Mouse (Mus musculus) spleen, postnatal 36 days (tissue): Measurements from ENCODE around the gene Sipa1l1.

Source experiments
- DNase-seq, 2 experiments: peaks; one replicate each; pipeline ENCODE4 v3.0.0; 2022; ENCODE audit warnings: low spot score in 2 of 2, mixed read lengths in 1 of 2

Sipa1l1 gene

DNA sequence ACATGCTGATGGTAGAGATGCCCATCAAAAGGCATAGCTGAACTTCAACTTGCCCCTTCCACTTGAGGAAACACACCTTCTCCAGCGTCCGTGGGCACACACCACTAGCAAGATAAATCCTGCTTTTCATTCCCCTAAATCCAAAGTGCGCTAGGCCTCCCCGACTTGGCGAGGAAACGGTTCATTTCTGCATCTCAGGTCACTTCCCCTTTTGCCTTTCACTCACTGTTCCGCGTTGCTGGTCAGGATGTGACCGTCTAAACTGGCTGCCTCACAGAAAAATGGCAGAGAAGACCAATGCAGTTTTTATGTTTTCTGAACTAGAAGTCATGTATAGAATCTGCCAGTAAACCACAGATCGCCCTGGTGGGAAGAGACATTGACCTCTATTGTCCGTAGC, 256.7 kb downstream of the Sipa1l1 start:
- peak in 1 of 2 experiments; percentile 17 for DNase-seq

DNA sequence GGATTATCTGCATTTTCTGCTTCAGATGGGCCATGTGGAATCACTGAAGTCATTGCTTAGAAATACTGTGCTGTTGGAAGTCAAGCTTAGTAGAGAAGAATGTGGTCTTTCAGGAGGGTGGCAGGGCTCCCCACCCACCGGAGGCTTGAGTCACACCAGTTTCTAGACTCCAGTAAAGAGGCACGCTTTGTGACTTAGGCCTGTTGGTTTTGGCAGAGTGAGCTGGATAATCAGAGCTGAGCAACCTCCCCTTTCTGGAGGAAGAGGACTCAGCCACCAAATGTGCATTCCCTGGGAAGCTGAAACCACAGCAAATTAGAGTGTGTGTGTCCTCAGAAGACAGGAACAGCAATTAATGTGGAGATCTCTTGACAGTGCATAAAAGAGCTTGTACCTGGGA, 258.3 kb downstream of the Sipa1l1 start:
- DNase-seq: no peak

DNA sequence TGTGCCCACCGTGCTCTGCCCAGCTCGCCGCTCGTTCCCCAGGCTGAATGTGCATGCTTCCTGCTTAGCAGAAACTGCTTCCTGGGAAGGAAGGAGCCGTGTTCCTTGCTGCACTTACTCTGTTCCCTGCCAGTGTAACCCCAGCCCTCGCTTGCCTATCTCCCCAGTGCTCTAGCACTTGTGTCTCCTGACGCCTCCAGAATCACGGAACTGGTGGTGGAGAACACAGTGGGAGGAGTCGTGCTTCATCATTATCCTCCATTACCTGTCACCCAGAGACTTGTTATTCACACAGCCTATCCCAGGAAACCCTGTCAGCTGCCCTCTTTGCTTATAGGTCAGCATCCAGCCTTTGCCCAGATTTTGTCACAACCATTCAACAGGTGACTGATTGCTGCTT, 259.3 kb downstream of the Sipa1l1 start:
- DNase-seq: no peak

DNA sequence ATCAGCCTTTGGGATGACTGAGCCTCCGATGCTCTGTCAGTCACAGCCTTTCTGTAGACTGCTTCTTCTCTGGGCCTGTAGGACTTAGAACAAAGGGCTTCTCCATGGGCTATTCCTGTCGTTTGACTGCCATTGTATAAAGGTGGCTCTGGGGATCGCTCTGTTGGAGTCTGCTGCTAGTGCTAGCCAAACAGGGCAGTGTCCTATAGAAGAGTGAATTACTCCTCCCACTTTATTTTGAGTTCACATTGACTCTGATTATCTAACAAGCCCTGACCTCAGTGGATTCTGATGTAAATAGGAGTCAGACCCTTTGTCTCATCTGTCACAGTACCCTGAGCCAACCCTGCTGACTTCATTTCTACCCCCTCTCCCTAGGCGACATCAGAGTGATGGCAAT, 264.2 kb downstream of the Sipa1l1 start:
- DNase-seq: no peak

DNA sequence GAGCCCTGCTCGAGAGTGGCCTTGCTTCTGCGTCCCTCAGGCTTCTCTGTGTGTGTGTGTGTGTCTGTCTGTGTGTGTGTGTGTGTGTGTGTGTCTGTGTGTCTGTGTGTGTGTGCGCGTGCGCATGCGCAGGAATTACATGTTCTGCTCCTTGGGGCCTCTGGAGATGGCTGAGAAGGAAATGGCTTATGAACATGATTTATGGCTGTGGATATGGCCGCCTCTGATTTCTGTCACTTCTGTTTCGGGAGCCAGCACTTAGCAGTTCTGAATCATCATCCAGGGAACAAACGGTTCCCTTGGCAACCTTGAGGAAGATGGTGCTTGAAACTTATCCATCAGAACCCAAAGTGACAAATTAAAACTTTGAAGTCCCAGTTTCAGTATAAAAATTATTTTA, 265.5 kb downstream of the Sipa1l1 start:
- DNase-seq: no peak

DNA sequence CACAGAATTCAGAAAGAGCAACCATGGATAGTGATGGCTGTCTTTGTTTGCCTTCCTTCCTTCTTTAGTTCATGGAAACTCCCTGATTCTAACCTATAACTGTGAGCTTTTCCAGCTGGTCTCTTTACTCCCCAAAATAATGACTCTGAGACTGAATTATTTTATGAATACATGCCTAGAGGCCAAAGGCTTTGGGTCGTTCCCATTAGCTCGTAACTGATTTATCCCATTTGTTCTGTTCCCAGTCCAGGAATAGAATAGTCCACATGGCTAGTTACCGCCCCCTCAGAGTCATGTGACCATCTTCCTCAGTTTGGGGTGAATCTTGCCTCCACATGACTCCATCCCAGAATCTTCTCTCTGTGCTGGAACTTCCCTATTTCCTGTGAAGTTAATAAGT, 272.4 kb downstream of the Sipa1l1 start:
- DNase-seq: no peak

DNA sequence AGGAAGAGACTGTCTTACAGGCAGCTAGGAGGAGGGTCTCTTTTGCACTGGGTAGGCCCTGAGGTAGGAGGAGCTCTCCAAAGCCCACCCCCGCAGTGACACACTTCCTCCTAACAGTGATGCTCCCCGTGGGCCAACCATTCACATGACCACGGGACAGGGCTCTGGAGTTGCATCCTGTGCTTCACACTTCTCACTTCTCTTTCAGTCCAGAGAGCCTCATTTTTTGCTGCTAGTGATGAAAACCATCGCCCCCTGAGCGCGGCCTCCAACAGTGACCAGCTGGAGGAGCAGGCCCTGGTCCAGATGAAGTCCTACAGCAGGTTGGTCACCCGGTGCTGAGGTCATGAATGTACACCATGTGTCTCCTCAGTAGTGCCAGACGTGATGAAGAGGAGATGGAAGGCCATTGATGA, 277.5 kb downstream of the Sipa1l1 start:
- no peak for DNase-seq

DNA sequence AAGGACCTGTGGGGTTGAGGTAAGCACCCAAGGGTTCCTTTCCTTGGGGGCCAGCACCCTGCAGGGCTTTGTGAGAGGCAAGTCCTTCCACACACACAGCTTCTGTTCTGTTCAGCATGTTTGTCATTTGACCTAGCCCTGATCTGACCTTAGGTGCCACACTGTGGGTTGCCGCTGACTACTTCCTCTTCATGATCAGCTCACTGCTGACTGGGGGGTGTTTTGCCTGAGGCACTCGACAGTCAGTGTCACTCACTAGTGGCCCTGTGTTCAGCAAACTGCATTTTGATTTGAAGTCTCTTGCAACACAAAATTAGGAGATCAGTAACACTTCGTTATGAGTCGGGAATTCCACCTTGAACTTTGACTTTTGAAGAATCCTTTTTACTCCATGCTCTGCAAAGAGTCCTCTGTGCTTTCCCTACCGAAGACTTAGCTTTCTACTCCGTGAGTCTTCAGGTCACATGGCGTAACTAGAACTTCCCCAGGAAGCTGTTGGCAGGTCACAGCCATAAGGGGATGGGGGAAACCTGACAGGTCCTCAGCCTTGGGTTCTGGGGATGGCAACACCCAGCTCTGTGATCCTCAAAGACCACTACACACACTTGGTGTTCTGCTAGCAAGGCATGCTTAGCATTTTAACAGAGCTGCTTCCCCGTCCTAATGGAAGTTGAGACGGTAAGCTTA, 279.2 kb downstream of the Sipa1l1 start:
- peak in 1 of 2 experiments; percentile 13 for DNase-seq

DNA sequence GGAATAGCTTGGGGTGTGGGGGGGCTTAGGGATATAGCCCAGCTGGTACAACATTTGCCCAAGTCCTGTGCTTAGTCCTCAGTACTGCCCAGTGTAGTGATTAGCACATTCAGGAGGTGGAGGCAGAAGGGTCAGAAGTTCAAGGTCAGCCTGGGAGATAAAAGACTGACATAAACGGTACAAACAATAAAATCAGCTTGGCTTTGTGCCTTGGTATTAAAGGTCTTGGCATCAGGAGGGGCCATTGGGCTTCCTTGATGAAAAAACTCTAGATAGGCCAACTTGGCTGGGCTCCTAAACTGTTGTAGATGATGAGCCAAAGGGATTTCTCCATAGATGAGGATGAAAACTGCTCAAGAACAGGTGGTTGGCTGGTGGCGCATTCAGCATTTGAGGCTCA, 283.3 kb downstream of the Sipa1l1 start:
- DNase-seq: no peak

DNA sequence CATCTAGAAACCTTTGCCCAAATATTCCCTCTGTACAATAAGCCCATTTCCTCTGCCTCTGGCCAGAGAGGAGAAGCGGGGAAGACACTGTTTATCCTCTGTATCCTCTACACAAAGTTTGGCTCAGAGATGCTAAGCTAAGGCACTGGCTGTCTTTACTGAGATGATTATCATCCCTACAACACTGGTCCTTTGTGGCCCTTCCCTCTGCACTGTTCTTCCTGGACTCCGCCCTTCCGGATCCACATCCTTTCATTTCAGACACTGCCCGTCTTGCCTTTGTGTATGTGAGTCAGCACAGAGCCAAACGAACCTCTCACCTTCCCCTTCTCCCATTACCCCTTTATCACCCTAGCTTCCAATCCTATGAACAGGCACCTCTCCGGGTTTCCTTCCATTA, 285.3 kb downstream of the Sipa1l1 start:
- DNase-seq: no peak

DNA sequence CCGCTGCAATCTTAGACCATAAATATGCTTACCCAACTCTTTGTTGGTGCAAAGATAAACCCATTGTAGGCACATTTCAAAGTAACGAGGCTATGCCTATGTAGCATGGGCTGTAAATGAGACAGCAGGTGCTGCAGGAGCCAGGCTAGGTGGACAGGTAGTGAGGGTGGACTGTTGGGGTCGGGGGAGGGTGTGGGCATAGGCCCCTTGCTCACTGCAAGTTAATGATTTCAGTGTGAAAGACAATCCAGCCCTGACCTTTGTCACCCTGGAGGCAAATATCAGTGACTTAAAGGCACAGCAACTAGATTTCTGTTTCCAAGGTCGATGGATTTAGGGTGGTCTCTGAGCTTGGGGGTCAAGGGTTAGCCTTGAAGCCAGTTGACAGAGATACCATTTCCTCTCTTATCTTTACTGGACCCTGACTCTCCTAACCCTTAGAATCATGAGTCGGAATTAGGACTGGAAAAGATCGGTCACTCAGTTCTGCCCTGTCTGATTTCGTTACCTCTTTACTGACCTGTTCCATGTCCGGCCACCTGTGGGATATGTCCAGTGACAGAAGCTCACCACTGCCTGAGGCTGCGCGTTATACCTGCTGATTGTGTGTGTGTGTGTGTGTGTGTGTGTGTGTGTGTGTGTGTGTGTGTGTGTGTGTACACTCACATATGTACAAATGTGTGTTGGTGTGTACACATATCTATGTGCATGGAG, 286.7 kb downstream of the Sipa1l1 start:
- no peak for DNase-seq

DNA sequence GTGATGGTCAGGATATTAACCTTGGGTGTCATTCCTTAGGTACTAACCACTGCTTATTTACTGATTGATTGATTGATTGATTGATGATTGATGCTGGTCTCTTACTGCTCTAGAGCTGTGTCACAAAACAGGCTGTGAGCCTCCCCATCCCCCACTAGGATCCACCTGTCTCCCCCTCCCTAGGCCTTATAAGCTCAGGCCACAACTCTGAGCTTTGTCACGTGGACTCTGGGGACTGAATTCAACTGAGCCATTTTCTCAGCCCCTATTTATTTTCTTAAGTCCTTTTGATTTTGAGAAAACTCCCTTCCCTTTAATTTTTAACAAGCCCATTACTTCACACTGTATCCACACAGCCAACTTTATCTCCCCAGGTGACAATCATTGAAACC, 287.3 kb downstream of the Sipa1l1 start:
- no peak for DNase-seq

DNA sequence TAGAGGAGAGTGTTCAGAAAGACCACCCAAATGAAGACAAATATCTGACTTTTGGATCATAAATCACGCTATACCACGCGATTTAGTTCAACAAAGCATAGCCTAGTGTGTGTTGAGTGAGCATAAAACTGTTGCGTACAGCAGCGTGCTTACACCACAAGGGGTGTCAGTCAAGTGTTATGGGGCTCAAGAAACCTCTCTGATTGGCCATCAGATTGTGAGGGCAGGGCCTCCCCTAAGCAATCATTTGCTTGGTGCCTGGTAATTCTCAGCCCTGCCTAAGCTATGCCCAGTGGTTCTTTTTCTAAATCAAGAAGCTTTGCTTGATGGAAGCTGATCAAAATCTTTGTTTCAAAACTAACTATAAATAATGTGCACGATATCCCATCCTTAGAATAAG, 288.5 kb downstream of the Sipa1l1 start:
- DNase-seq: no peak

DNA sequence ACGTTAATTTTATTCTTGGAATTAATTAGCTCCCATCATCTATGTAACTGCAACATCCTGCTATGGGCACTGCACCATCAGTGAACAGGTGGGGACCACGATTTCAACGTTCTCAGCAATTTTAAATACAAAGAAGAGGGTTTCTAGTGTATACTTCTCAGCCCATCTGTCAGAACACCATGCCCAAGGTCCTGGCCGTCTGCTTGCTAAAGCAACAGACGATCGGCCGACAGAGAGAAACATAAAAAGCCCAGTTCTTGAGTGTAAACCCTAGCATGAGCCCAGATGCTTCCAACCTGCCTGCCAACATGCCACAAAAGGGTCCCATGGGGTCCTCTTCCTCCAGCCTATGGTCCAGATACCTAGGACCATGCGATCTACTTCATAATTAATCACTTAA, 288.9 kb downstream of the Sipa1l1 start:
- no peak for DNase-seq

DNA sequence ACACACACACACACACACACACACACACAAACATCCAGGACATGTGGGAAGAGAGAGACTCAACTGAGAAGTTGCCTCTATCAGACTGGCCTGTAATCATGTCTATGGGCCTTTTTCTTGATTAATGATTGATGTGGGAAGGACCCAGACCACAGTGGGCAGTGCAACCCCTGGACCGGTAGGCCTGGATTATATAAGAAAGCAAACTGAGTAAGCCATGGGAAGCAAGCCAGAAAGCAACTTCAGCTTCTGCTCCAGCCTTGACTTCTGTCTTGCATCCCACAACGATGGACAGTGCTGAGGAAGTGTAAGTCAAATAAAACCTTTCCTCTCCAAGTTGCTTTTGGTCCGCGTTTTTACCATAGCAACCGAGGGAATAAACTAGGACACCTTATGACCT, 298.1 kb downstream of the Sipa1l1 start:
- no peak for DNase-seq

DNA sequence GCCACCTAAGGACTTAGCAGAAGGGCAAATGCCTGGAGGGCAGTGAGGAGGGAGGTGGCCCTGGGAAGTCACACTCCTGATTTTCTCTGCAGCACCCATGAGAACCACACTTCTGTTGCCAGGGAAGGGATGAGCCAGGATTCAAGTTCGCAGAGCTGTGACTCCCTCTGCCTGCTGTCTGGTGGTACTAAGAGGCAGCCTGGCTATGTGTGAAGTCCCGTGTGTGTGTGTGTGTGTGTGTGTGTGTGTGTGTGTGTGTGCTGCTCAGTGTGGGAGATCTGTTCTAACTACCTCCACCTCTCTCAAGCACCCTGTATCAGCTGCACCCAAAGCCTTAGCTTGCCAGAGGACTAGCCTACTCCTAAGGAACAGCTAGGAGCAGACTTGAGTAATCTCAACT, 298.5 kb downstream of the Sipa1l1 start:
- no peak for DNase-seq

DNA sequence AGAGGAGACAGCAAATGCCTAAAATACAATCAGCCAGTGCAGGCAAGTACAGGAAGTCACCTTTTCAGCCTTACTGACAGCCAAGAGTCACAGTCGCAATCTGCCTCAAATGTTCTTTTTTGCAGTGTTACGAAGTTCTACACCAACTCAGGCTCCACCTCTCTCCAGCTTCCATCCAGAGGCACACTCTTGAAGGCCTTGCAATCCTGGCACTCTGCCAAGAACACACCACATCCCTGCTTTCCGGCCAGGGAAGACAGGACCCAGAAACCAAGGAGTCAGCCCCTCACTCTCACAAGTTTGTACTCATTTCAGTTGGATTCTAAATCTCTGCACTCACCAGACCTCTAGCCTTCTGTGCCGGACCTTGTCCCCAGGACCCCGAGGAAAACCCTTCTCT, 299.3 kb downstream of the Sipa1l1 start:
- no peak for DNase-seq

DNA sequence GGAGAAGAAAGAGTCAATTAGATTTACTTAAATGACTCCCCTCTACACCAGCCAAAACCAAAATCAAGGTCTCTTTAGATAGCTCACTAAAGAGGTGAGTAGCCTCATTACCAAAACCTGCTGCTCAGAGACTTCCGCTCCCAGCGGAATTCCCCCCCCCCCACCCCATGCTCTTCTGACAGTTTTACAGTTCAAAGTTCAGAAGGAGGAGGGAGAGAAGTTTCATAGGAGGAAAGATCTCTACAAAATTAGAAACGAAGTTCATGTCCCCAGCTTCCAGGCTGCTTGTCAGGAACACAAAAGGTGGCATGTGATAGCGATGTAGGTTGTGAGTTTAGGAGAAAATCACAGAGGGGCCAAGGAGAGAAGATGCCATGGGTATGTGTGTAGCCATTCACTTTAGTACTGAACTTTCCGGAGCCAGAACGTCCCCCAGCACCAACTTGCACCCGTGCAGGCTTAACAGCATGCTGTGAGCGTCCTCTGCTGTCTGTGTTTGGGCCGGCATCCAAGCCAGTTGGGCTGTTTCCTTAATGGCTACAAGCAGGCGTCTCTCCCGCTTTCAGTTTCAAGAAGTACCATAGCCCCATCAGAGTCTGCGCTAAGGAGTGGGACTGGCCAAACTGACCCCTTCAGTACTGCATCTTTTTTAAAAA, 300.7 kb downstream of the Sipa1l1 start:
- peak; percentile 85 to 86 for DNase-seq

DNA sequence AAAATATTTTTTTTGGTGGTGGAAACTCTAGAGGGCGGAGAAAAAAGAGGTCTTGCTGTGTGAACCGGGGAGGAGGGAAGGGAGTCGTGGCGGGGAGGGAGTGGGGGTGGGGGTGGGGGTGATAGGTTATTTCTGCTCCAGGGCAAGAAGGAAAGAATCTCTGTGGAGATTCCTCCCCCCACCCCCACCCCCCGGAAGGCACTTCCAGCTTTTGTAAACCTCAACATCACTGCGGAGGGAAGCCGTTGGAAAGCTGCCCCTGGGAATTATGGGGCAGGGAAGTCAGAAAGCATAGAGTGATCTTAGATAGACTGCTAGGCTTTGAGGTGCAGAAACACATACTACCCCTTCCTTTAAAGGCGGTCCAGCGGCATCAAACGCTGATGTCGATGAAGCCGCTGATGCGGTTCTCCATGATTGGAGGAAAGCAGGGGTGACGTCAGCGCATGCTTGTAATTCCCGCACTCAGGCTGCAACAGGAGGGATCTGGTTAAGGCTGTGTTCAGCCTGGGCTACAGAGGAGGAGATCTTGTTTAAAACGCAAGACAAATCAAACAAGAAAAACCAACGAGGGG, 301.3 kb downstream of the Sipa1l1 start:
- DNase-seq: peak; percentile 28 to 43

DNA sequence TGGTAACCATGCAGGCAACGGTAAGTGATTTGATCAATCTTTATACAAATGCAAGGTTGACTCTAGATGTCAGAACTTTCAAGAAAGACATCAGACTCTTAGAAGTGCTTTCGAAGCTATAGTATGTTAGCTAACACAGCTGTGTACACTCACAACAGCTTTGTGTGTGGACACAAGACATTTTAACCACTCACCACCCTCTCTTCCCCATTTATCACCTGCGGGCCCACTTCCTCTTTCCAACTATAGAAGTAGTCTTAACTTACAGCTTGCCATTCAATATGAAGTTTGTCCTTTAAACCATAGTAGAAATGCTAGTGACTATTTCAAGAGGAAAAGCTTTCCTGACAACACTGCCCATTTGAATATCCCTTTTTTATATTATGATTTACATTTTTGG, 303.7 kb downstream of the Sipa1l1 start:
- peak; percentile 43 to 55 for DNase-seq

DNA sequence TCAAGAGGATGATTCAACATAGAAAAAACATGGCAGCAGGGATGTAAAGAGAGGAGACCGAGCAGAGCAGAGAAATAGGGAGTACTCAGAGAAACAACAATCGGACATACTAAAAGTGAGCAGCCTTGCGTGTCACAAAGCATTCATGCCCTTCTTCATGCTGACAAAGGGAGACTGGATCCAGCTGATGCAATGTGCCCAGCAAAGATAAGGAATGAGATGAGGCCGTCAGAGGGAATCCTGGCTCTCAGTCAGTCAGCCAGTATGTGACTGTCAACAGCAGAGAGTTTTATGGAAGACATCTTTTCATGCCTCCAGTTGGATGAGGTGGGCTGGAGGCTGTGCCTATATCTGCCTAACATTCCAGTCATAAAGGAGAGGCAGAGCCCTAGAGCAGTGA, 304.1 kb downstream of the Sipa1l1 start:
- no peak for DNase-seq

DNA sequence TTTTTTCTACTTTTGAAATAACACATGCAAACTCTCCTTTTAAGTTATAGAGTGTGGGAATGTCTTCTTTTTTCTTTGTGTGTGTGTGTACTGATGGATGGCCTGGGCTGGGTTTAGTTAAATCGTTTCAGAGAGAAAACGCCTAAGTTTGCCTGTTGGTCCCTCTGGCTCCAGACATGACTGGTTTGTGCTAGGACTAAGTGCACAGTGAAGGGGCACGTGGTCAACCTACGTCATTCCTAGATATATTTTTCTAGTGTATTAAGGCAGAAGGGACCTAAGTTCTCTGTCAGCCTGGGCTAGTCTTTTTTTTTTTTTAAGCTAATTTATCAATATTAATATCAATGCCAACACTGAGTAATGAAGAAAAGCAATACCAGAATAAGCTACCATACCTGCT, 305.3 kb downstream of the Sipa1l1 start:
- DNase-seq: no peak

DNA sequence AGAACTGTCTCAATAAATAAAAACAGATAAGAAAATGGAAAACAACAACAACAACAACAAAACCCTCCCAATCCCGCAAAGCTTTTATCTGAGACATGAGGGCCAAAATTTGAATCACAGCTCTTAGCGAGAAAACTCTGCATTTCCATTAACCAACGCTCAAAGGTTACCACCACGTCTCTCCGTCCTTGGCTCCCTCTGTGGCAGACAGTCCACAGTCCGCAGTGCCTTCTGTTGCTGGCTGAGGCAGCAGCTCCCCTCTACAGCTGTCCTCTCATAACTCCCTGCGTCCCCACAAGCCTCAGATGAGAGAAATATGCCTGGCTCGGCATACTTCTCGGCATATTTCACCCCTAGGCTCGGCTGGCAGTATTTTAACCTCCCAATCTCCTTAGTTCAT, 306.9 kb downstream of the Sipa1l1 start:
- no peak for DNase-seq
